Mouse (Mus musculus): ENCODE results near the gene Nat8.
"Not testable (repeated sequence)": the region's sequence is repeated elsewhere in the genome, so short reads cannot be mapped to it uniquely, and the experiment has no call there.

Gene Nat8

GRCm38 (mm10) chr6:85836098-85836497, 4.2 kb upstream of the Nat8 start:
- not testable (repeated sequence) for DNase-seq (ENCODE audit: low read depth, low spot score)

- DNase-seq (ENCODE audit: low read depth, low spot score) = not testable (repeated sequence)
Measured at GRCm38 (mm10) chr6:85835104-85835503, 3.2 kb upstream of the Nat8 start.

- not testable (repeated sequence) for DNase-seq (ENCODE audit: low read depth, low spot score)
Measured at GRCm38 (mm10) chr6:85834504-85835100, 2.7 kb upstream of the Nat8 start.

GRCm38 (mm10) chr6:85829462-85829861, 2.4 kb downstream of the Nat8 start:
- no peak for DNase-seq (ENCODE audit: low read depth, low spot score)

GRCm38 (mm10) chr6:85825886-85826285, 6.0 kb downstream of the Nat8 start:
- no peak for DNase-seq (ENCODE audit: low read depth, low spot score)

GRCm38 (mm10) chr6:85823382-85824090, 8.3 kb downstream of the Nat8 start:
- no peak for DNase-seq (ENCODE audit: low read depth, low spot score)

GRCm38 (mm10) chr6:85822286-85822685, 9.6 kb downstream of the Nat8 start:
- DNase-seq (ENCODE audit: low read depth, low spot score) = no peak

GRCm38 (mm10) chr6:85820837-85821236, 11.0 kb downstream of the Nat8 start, which contains the start of the genes Nat8f6 and Nat8f5:
Gene Nat8f6, minus strand, starts transcription at chr6:85820954.
Gene Nat8f5, minus strand, starts transcription at chr6:85820972.
- DNase-seq (ENCODE audit: low read depth, low spot score) = no peak

GRCm38 (mm10) chr6:85818338-85818737, 13.5 kb downstream of the Nat8 start:
- DNase-seq (ENCODE audit: low read depth, low spot score) = no peak

- no peak for DNase-seq (ENCODE audit: low read depth, low spot score)
Measured at GRCm38 (mm10) chr6:85813339-85813738, 18.5 kb downstream of the Nat8 start.

GRCm38 (mm10) chr6:85810942-85811537, 20.8 kb downstream of the Nat8 start:
- DNase-seq (ENCODE audit: low read depth, low spot score) = not testable (repeated sequence)

- not testable (repeated sequence) for DNase-seq (ENCODE audit: low read depth, low spot score)
Measured at GRCm38 (mm10) chr6:85810514-85810913, 21.4 kb downstream of the Nat8 start.

GRCm38 (mm10) chr6:85809784-85810183, 22.1 kb downstream of the Nat8 start:
- DNase-seq (ENCODE audit: low read depth, low spot score) = not testable (repeated sequence)

- DNase-seq (ENCODE audit: low read depth, low spot score) = not testable (repeated sequence)
Measured at GRCm38 (mm10) chr6:85803180-85803579, 28.7 kb downstream of the Nat8 start.
